Mouse (Mus musculus) heart, embryonic 10.5 days (tissue): ENCODE results near the gene Slc39a1. TPM values are rescaled to one million over a fixed set of nuclear protein-coding genes. Genes with fewer than 3 reads are reported as not detected.

Source experiments
- DNase-seq: peaks from one replicate; pipeline ENCODE4 v3.0.0-alpha.2; 2017; ENCODE audit warnings: low spot score
- H3K27ac ChIP-seq: fragments of 300-500 bp; sonication (generic); 2 replicates; pipeline ENCODE4 v1.5.1; 2016; ENCODE audit warnings: mild to moderate bottlenecking
- H3K27me3 ChIP-seq: fragments of 300-500 bp; sonication (generic); 2 replicates; pipeline ENCODE4 v1.6.1; 2016; ENCODE audit warnings: mild to moderate bottlenecking; ENCODE audit not compliant: poor library complexity, insufficient read depth, severe bottlenecking
- H3K36me3 ChIP-seq: fragments of 300-500 bp; sonication (generic); 2 replicates; pipeline ENCODE4 v1.6.1; 2016; ENCODE audit warnings: mild to moderate bottlenecking, moderate library complexity
- H3K4me1 ChIP-seq: fragments of 300-500 bp; sonication (generic); 2 replicates; pipeline ENCODE4 v1.6.1; 2016; ENCODE audit warnings: mild to moderate bottlenecking
- H3K4me3 ChIP-seq: fragments of 300-500 bp; sonication (generic); 2 replicates; pipeline ENCODE4 v1.5.1; 2016; ENCODE audit warnings: mild to moderate bottlenecking, moderate library complexity
- H3K9me3 ChIP-seq: fragments of 300-500 bp; sonication (generic); 2 replicates; pipeline ENCODE4 v1.6.1; 2016; ENCODE audit warnings: mild to moderate bottlenecking, moderate library complexity
- WGBS: fragments of 180-500 bp; shearing (Covaris S2); methylation state at CpG from one replicate; pipeline ENCODE4 v1.1.7; 2016; 5-methylcytosine and 5-hydroxymethylcytosine counted together
- polyA plus RNA-seq: library from polyadenylated mRNA; unstranded; fragments of >200 nt; fragmentation: Nextera tagmentation; extraction: Ambion mirVana; gene quantifications from 2 replicates; pipeline ENCODE4 v1.2.1, GENCODE M21; 2016

The Slc39a1 gene
- polyA plus RNA-seq, 1 experiment from 2014 or later = 51.3 TPM

- DNase-seq = no peak
- H3K27ac ChIP-seq = peak overlapping the region; percentile 89
- no peaks in the 10 kb centered on the region for H3K9me3 ChIP-seq
- no peaks in the 10 kb centered on the region for H3K27me3 ChIP-seq
- peak overlapping the region; percentile 72 for H3K4me3 ChIP-seq
- H3K4me1 ChIP-seq = peaks cover 29% of the 10 kb centered on the region
- peaks cover 22% of the 10 kb centered on the region for H3K36me3 ChIP-seq
- WGBS = 17% methylated on average over 6 of the region's 6 CpGs
These were observed 27.9 kb upstream of the Slc39a1 start for GRCm38 (mm10) chr3:90220088-90220487.

- H3K9me3 ChIP-seq = no peaks in the 10 kb centered on the region
- peaks cover 29% of the 10 kb centered on the region for H3K4me1 ChIP-seq
- H3K27ac ChIP-seq = peak overlapping the region; percentile 89
- peak; percentile 86 for DNase-seq
- H3K27me3 ChIP-seq = no peaks in the 10 kb centered on the region
- H3K4me3 ChIP-seq = peak overlapping the region; percentile 72
- H3K36me3 ChIP-seq = peaks cover 26% of the 10 kb centered on the region
- WGBS = under 1% methylated on average over 20 of the region's 20 CpGs
These were observed 27.4 kb upstream of the Slc39a1 start for GRCm38 (mm10) chr3:90220531-90220951.

GRCm38 (mm10) chr3:90221123-90221522 lies 26.8 kb upstream of the Slc39a1 start:
- Histone ChIP-seq H3K9me3 (no peaks in the 10 kb centered on the region), H3K27me3 (no peaks in the 10 kb centered on the region), H3K27ac (peak overlapping the region; percentile 89), H3K36me3 (peaks cover 32% of the 10 kb centered on the region), H3K4me3 (peak overlapping the region; percentile 72), H3K4me1 (peaks cover 29% of the 10 kb centered on the region)
- no peak for DNase-seq
- WGBS = 16% methylated on average over 5 of the region's 5 CpGs

DNA sequence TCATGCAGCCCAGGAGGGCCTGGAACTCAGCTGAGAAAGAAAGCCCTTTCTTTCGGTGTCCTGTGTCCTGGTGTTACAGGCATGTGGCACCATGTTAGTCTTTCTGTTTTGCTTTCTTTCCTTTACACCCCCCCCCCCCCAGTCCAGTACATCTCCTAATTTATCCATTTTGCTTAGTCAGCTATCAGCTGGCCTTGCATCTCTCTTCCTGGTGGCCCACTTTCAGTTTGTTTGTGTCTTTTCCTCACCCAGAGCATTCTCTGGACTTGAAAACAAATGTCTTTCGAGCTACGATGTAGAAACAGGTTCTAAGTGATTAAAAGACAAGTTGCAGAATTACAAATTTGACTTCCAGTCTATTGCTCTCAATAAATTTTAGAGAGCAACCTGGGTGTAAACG lies 25.5 kb upstream of the Slc39a1 start:
- peak overlapping the region; percentile 1; the same call in 1 of the 2 replicates for H3K27ac ChIP-seq
- H3K27me3 ChIP-seq = no peaks in the 10 kb centered on the region
- H3K9me3 ChIP-seq = no peaks in the 10 kb centered on the region
- DNase-seq = no peak
- H3K4me3 ChIP-seq = no peak overlapping the region
- H3K36me3 ChIP-seq = peaks cover 35% of the 10 kb centered on the region
- H3K4me1 ChIP-seq = peaks cover 29% of the 10 kb centered on the region
- WGBS = 84% methylated on average over 4 of the region's 4 CpGs

DNA sequence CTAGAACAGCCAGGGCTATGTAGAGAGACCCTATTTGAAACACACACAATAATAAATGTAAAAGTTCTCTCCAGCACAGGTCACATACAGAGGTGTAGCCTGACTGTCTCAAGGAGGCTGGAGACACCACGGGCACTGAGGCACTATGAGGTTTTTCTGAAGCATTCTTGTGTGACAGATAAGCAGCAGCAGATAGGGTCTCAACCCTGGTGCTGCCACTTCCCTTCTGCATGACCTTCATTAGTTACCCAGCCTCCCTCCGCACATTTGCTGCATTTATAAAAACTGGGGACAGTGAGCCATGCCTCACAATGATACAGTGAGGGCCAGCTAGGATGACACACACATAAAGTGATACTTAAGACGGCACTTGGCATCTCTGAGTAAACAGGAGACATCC lies 25.0 kb upstream of the Slc39a1 start:
- whole genome bisulfite sequencing = 39% methylated on average over 3 of the region's 3 CpGs
- H3K27me3 ChIP-seq = no peaks in the 10 kb centered on the region
- H3K9me3 ChIP-seq = no peaks in the 10 kb centered on the region
- H3K27ac ChIP-seq = 0 out of 2 replicates have a peak overlapping the region, but pooled peaks have one; percentile 1
- DNase-seq = no peak
- peaks cover 29% of the 10 kb centered on the region for H3K4me1 ChIP-seq
- H3K4me3 ChIP-seq = no peak overlapping the region
- peaks cover 35% of the 10 kb centered on the region for H3K36me3 ChIP-seq

DNA sequence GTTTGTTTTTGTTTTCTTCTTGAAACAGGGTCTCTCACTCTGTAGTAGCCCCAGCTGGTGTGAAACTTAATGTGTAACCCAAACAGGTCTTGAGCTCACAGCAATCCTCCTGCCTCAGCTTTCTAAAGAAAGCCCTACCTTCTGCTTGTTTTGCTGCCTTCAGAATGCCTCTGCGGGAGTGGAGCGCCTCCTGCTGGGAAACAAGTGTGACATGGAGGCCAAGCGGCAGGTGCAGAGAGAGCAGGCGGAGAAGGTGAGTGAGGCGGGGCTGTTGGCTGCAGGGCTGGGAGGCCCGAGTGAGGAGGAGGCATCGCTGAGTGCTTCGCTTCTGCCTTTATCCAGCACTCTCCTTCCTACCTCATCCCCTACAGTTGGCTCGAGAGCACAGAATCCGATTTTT lies 23.6 kb upstream of the Slc39a1 start:
- no peak overlapping the region for H3K4me3 ChIP-seq
- no peaks in the 10 kb centered on the region for H3K27me3 ChIP-seq
- peaks cover 35% of the 10 kb centered on the region for H3K36me3 ChIP-seq
- H3K4me1 ChIP-seq = peaks cover 29% of the 10 kb centered on the region
- no peak overlapping the region for H3K27ac ChIP-seq
- H3K9me3 ChIP-seq = no peaks in the 10 kb centered on the region
- DNase-seq = no peak
- WGBS = 65% methylated on average over 10 of the region's 10 CpGs

GRCm38 (mm10) chr3:90231075-90231474 lies 16.9 kb upstream of the Slc39a1 start:
- H3K36me3 ChIP-seq = peaks cover 28% of the 10 kb centered on the region
- H3K27ac ChIP-seq = peak overlapping the region; percentile 91
- H3K4me1 ChIP-seq = peaks cover 11% of the 10 kb centered on the region
- no peaks in the 10 kb centered on the region for H3K27me3 ChIP-seq
- 12% methylated on average over 8 of the region's 8 CpGs for WGBS
- DNase-seq = no peak
- no peaks in the 10 kb centered on the region for H3K9me3 ChIP-seq
- peak overlapping the region; percentile 76 for H3K4me3 ChIP-seq

GRCm38 (mm10) chr3:90231507-90232333 lies 16.3 kb upstream of the Slc39a1 start, which contains the start of gene Jtb:
Gene Jtb, plus strand, starts transcription at chr3:90231597.
- peak within 1 kb of the TSS; percentile 76 for H3K4me3 ChIP-seq
- H3K36me3 ChIP-seq = peaks cover 29% of the 10 kb centered on the region
- peak; percentile 98 for DNase-seq
- peaks cover 11% of the 10 kb centered on the region for H3K4me1 ChIP-seq
- H3K9me3 ChIP-seq = no peaks in the 10 kb centered on the region
- peak within 1 kb of the TSS; percentile 91 for H3K27ac ChIP-seq
- H3K27me3 ChIP-seq = no peaks in the 10 kb centered on the region
- WGBS = under 1% methylated on average over 61 of the region's 61 CpGs

DNA sequence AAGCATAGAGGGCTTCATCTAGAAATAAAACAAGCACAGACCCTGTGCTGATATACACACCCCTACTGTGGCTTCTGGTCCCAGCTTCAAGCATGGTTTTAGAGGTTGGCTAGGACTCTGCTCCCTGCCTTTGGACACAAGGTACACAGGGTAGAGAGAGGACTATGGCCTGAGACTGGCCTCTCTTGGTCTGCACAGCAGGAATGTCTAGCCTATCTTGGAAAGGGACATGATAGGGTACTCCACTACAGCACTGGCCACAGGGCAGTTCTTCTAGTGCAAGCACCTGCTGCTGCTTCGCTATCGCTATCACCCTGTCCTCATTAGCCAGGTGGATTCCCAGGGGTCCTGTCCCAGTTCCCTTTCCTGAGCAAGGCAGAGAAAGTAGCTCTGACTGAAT lies 6.7 kb upstream of the Slc39a1 start:
- Histone ChIP-seq H3K27me3 (0 out of 2 replicates have a peak, but pooled peaks cover 11% of the 10 kb centered on the region), H3K36me3 (peaks cover 3% of the 10 kb centered on the region; the same call in 1 of the 2 replicates), H3K27ac (no peak overlapping the region), H3K4me1 (peaks cover 20% of the 10 kb centered on the region), H3K4me3 (no peak overlapping the region), H3K9me3 (no peaks in the 10 kb centered on the region)
- WGBS = 83% methylated on average over 2 of the region's 2 CpGs
- no peak for DNase-seq

- WGBS = 79% methylated on average over 10 of the region's 10 CpGs
- Histone ChIP-seq H3K36me3 (no peaks in the 10 kb centered on the region), H3K27me3 (0 out of 2 replicates have a peak, but pooled peaks cover 11% of the 10 kb centered on the region), H3K4me3 (no peak overlapping the region), H3K27ac (no peak overlapping the region), H3K9me3 (no peaks in the 10 kb centered on the region), H3K4me1 (peaks cover 20% of the 10 kb centered on the region)
- no peak for DNase-seq
These were observed 6.2 kb upstream of the Slc39a1 start for GRCm38 (mm10) chr3:90241669-90242358.

DNA sequence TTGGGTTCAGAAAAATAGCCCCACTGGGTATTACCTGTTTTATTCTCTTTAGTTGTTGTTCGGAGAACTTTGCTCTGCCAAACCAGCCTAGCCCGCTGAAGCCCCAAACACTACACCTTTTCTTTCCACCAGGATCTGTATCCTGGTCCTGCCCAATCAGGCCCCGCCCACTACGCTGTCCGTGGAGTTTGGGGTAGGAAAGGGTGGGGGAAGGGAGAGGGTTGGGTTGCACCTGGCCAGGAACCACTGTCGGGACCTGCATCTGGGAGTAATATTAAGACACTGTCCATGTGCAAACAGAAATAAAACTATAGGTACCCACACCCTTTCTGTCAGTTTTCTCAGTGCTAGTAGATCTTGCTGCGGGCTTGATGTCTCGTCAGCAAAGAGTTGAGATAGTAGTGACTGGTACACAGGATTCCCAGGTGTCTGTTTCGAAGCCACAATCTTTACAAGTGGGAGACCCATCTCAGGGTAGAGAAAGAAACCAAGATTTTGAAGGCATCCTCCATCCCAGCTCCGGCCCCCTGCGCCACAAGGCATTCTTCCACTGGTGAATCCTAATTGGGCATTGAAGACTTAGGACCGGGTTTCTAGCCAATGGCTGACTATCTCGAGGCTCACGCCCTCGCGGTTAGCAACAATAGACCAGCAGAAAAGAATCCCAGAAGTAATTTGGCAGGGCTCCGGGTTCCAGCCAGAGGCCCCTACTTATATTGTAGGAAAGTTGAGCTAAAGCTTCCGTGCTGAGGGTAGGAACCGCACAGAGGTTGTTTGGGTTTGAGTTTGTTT lies 4.8 kb upstream of the Slc39a1 start, which contains the start of gene Creb3l4:
Creb3l4 (minus strand) TSS at position 529 of the 792 bp plus-strand sequence.
- WGBS = 3% methylated on average over 19 of the region's 19 CpGs
- DNase-seq = no peak
- Histone ChIP-seq H3K4me1 (peaks cover 23% of the 10 kb centered on the region), H3K27me3 (0 out of 2 replicates have a peak, but pooled peaks cover 11% of the 10 kb centered on the region), H3K9me3 (no peaks in the 10 kb centered on the region), H3K36me3 (no peaks in the 10 kb centered on the region), H3K4me3 (peak within 1 kb of the TSS; percentile 58), H3K27ac (peak within 1 kb of the TSS; percentile 78)

DNA sequence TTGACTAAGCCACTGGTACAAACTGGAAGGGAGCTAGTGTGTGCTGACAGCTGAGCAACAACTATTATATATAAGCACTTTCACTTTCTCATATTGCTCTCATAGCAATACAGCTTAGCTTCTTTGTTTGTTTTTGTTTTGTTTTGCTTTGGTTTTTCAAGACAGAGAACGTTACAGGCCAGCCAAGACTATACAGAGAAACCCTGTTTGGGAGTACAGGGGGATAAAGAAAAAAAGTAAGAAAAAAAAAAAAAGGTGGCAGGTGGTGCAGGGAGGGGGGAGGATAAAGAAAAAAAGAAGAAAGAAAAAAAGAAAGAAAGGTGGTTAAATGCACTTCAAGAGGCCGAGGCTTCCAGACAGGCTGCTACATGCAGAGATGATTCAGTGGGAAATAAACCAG lies 2.6 kb upstream of the Slc39a1 start:
- H3K4me3 ChIP-seq = no peak overlapping the region

More for the DNA sequence above, 2.6 kb upstream of the Slc39a1 start:
- Histone ChIP-seq H3K36me3 (peaks cover 10% of the 10 kb centered on the region), H3K9me3 (no peaks in the 10 kb centered on the region), H3K27ac (no peak overlapping the region), H3K27me3 (0 out of 2 replicates have a peak, but pooled peaks cover 11% of the 10 kb centered on the region), H3K4me1 (peaks cover 32% of the 10 kb centered on the region)
- 65% methylated on average over 2 of the region's 2 CpGs for WGBS
- no peak for DNase-seq
